Mouse (Mus musculus): ENCODE measurements around the gene Ttyh3. TPM values are rescaled to one million over a fixed set of nuclear protein-coding genes. Genes with fewer than 3 reads are reported as not detected.
A peak's percentile ranks its signal among the peaks of the same experiment; 100 is the strongest.

The Ttyh3 gene
- polyA plus RNA-seq (2015; fragmentation: Nextera tagmentation; extraction: Ambion mirVana): 4.5 and 5.6 TPM in 2 replicates

GRCm38 (mm10) chr5:140648519-140649100 is at the start of gene Ttyh3:
Gene Ttyh3 (minus strand): TSS chr5:140649031.
- Histone ChIP-seq H3K4me3 (ENCODE audit: low read depth, low read length) (peak within 1 kb of the TSS; percentile 89), H3K9ac (ENCODE audit: low read depth, low read length) (peak within 1 kb of the TSS; percentile 91), H3K27me3 (ENCODE audit: control insufficient read depth, insufficient read depth, low read depth, low read length) (no peaks in the 10 kb centered on the region), H3K9me3 (replicated peaks; ENCODE audit: control insufficient read depth, low read length) (no peaks in the 10 kb centered on the region), H3K36me3 (ENCODE audit: control insufficient read depth, insufficient read depth) (no peaks in the 10 kb centered on the region), H3K4me1 (ENCODE audit: control insufficient read depth, low read depth, low read length) (peaks cover 62% of the 10 kb centered on the region), H3K4me2 (ENCODE audit: low read depth, low read length) (peak within 1 kb of the TSS; percentile 98), H3K27ac (ENCODE audit: low read length) (peak within 1 kb of the TSS; percentile 79)
- peak; percentile 1; the same call in 1 of the 2 replicates for ATAC-seq (ENCODE audit: low read depth)
- WGBS (ENCODE audit: insufficient replicate concordance): under 1% methylated on average over 50 of the region's 62 CpGs

- no peak overlapping the region for H3K4me2 ChIP-seq (ENCODE audit: low read depth, low read length)
- ATAC-seq (ENCODE audit: low read depth): no peak
- H3K27me3 ChIP-seq (ENCODE audit: control insufficient read depth, insufficient read depth, low read depth, low read length): no peaks in the 10 kb centered on the region
- 74% methylated on average over 7 of the region's 7 CpGs for WGBS (ENCODE audit: insufficient replicate concordance)
- no peaks in the 10 kb centered on the region for H3K9me3 ChIP-seq (replicated peaks; ENCODE audit: control insufficient read depth, low read length)
- no peak overlapping the region for H3K4me3 ChIP-seq (ENCODE audit: low read depth, low read length)
- H3K9ac ChIP-seq (ENCODE audit: low read depth, low read length): no peak overlapping the region
- H3K4me1 ChIP-seq (ENCODE audit: control insufficient read depth, low read depth, low read length): peaks cover 2% of the 10 kb centered on the region; the same call in 1 of the 2 replicates
- no peaks in the 10 kb centered on the region; the same call in 1 of the 2 replicates for H3K36me3 ChIP-seq (ENCODE audit: control insufficient read depth, insufficient read depth)
- no peak overlapping the region for H3K27ac ChIP-seq (ENCODE audit: low read length)
Observed at GRCm38 (mm10) chr5:140695987-140696386, 47.2 kb upstream of the Ttyh3 start.

GRCm38 (mm10) chr5:140688434-140688833 is 39.6 kb upstream of the Ttyh3 start:
- 78% methylated on average over 3 of the region's 3 CpGs for WGBS (ENCODE audit: insufficient replicate concordance)
- no peak for ATAC-seq (ENCODE audit: low read depth)
- H3K4me1 ChIP-seq (ENCODE audit: control insufficient read depth, low read depth, low read length): no peaks in the 10 kb centered on the region

GRCm38 (mm10) chr5:140684343-140685148 is 35.7 kb upstream of the Ttyh3 start:
- peaks cover 7% of the 10 kb centered on the region for H3K4me1 ChIP-seq (ENCODE audit: control insufficient read depth, low read depth, low read length)
- 60% methylated on average over 16 of the region's 16 CpGs for WGBS (ENCODE audit: insufficient replicate concordance)
- no peak overlapping the region for H3K4me3 ChIP-seq (ENCODE audit: low read depth, low read length)
- no peak for ATAC-seq (ENCODE audit: low read depth)
- H3K27ac ChIP-seq (ENCODE audit: low read length): no peak overlapping the region
- no peaks in the 10 kb centered on the region for H3K36me3 ChIP-seq (ENCODE audit: control insufficient read depth, insufficient read depth)
- H3K9me3 ChIP-seq (replicated peaks; ENCODE audit: control insufficient read depth, low read length): no peaks in the 10 kb centered on the region
- no peak overlapping the region for H3K4me2 ChIP-seq (ENCODE audit: low read depth, low read length)
- no peak overlapping the region for H3K9ac ChIP-seq (ENCODE audit: low read depth, low read length)
- no peaks in the 10 kb centered on the region for H3K27me3 ChIP-seq (ENCODE audit: control insufficient read depth, insufficient read depth, low read depth, low read length)

More at GRCm38 (mm10) chr5:140688434-140688833, 39.6 kb upstream of the Ttyh3 start:
- Histone ChIP-seq H3K4me2 (ENCODE audit: low read depth, low read length) (no peak overlapping the region), H3K27ac (ENCODE audit: low read length) (no peak overlapping the region), H3K27me3 (ENCODE audit: control insufficient read depth, insufficient read depth, low read depth, low read length) (no peaks in the 10 kb centered on the region), H3K9ac (ENCODE audit: low read depth, low read length) (no peak overlapping the region), H3K4me3 (ENCODE audit: low read depth, low read length) (no peak overlapping the region), H3K36me3 (ENCODE audit: control insufficient read depth, insufficient read depth) (no peaks in the 10 kb centered on the region; the same call in 1 of the 2 replicates), H3K9me3 (replicated peaks; ENCODE audit: control insufficient read depth, low read length) (no peaks in the 10 kb centered on the region)

GRCm38 (mm10) chr5:140682113-140682512 is 33.3 kb upstream of the Ttyh3 start:
- Histone ChIP-seq H3K4me2 (ENCODE audit: low read depth, low read length) (no peak overlapping the region), H3K4me1 (ENCODE audit: control insufficient read depth, low read depth, low read length) (peaks cover 7% of the 10 kb centered on the region), H3K27ac (ENCODE audit: low read length) (no peak overlapping the region), H3K27me3 (ENCODE audit: control insufficient read depth, insufficient read depth, low read depth, low read length) (no peaks in the 10 kb centered on the region), H3K36me3 (ENCODE audit: control insufficient read depth, insufficient read depth) (no peaks in the 10 kb centered on the region), H3K4me3 (ENCODE audit: low read depth, low read length) (no peak overlapping the region), H3K9me3 (replicated peaks; ENCODE audit: control insufficient read depth, low read length) (no peaks in the 10 kb centered on the region), H3K9ac (ENCODE audit: low read depth, low read length) (no peak overlapping the region)
- WGBS (ENCODE audit: insufficient replicate concordance): 50% methylated on average over 6 of the region's 6 CpGs
- ATAC-seq (ENCODE audit: low read depth): peak; percentile 54

GRCm38 (mm10) chr5:140680950-140681349 is 32.1 kb upstream of the Ttyh3 start:
- H3K4me1 ChIP-seq (ENCODE audit: control insufficient read depth, low read depth, low read length): peaks cover 7% of the 10 kb centered on the region
- no peak overlapping the region for H3K4me3 ChIP-seq (ENCODE audit: low read depth, low read length)
- H3K4me2 ChIP-seq (ENCODE audit: low read depth, low read length): no peak overlapping the region
- H3K27me3 ChIP-seq (ENCODE audit: control insufficient read depth, insufficient read depth, low read depth, low read length): no peaks in the 10 kb centered on the region
- no peak overlapping the region for H3K27ac ChIP-seq (ENCODE audit: low read length)
- no peaks in the 10 kb centered on the region for H3K9me3 ChIP-seq (replicated peaks; ENCODE audit: control insufficient read depth, low read length)
- WGBS (ENCODE audit: insufficient replicate concordance): 64% methylated on average over 1 of the region's 1 CpGs
- H3K36me3 ChIP-seq (ENCODE audit: control insufficient read depth, insufficient read depth): no peaks in the 10 kb centered on the region
- no peak overlapping the region for H3K9ac ChIP-seq (ENCODE audit: low read depth, low read length)
- ATAC-seq (ENCODE audit: low read depth): no peak

GRCm38 (mm10) chr5:140680051-140680450 is 31.2 kb upstream of the Ttyh3 start:
- no peak for ATAC-seq (ENCODE audit: low read depth)
- H3K27ac ChIP-seq (ENCODE audit: low read length): no peak overlapping the region
- H3K4me1 ChIP-seq (ENCODE audit: control insufficient read depth, low read depth, low read length): peaks cover 7% of the 10 kb centered on the region
- H3K4me3 ChIP-seq (ENCODE audit: low read depth, low read length): no peak overlapping the region
- no peaks in the 10 kb centered on the region for H3K36me3 ChIP-seq (ENCODE audit: control insufficient read depth, insufficient read depth)
- H3K27me3 ChIP-seq (ENCODE audit: control insufficient read depth, insufficient read depth, low read depth, low read length): no peaks in the 10 kb centered on the region
- no peaks in the 10 kb centered on the region for H3K9me3 ChIP-seq (replicated peaks; ENCODE audit: control insufficient read depth, low read length)
- H3K4me2 ChIP-seq (ENCODE audit: low read depth, low read length): no peak overlapping the region
- H3K9ac ChIP-seq (ENCODE audit: low read depth, low read length): no peak overlapping the region
- 78% methylated on average over 6 of the region's 6 CpGs for WGBS (ENCODE audit: insufficient replicate concordance)

- H3K4me3 ChIP-seq (ENCODE audit: low read depth, low read length): no peak overlapping the region
- H3K9ac ChIP-seq (ENCODE audit: low read depth, low read length): no peak overlapping the region
- no peak overlapping the region for H3K27ac ChIP-seq (ENCODE audit: low read length)
- WGBS (ENCODE audit: insufficient replicate concordance): 67% methylated on average over 6 of the region's 6 CpGs
- no peaks in the 10 kb centered on the region for H3K9me3 ChIP-seq (replicated peaks; ENCODE audit: control insufficient read depth, low read length)
- H3K27me3 ChIP-seq (ENCODE audit: control insufficient read depth, insufficient read depth, low read depth, low read length): no peaks in the 10 kb centered on the region
- H3K36me3 ChIP-seq (ENCODE audit: control insufficient read depth, insufficient read depth): no peaks in the 10 kb centered on the region
- peaks cover 4% of the 10 kb centered on the region for H3K4me1 ChIP-seq (ENCODE audit: control insufficient read depth, low read depth, low read length)
- no peak for ATAC-seq (ENCODE audit: low read depth)
- H3K4me2 ChIP-seq (ENCODE audit: low read depth, low read length): no peak overlapping the region
Observed at GRCm38 (mm10) chr5:140677137-140677536, 28.3 kb upstream of the Ttyh3 start.

GRCm38 (mm10) chr5:140675640-140676039 is 26.8 kb upstream of the Ttyh3 start:
- Histone ChIP-seq H3K9me3 (replicated peaks; ENCODE audit: control insufficient read depth, low read length) (no peaks in the 10 kb centered on the region), H3K9ac (ENCODE audit: low read depth, low read length) (no peak overlapping the region), H3K27ac (ENCODE audit: low read length) (no peak overlapping the region), H3K36me3 (ENCODE audit: control insufficient read depth, insufficient read depth) (no peaks in the 10 kb centered on the region), H3K4me3 (ENCODE audit: low read depth, low read length) (no peak overlapping the region), H3K4me1 (ENCODE audit: control insufficient read depth, low read depth, low read length) (no peaks in the 10 kb centered on the region), H3K27me3 (ENCODE audit: control insufficient read depth, insufficient read depth, low read depth, low read length) (no peaks in the 10 kb centered on the region), H3K4me2 (ENCODE audit: low read depth, low read length) (no peak overlapping the region)
- no peak for ATAC-seq (ENCODE audit: low read depth)
- WGBS (ENCODE audit: insufficient replicate concordance): 69% methylated on average over 11 of the region's 11 CpGs
